Mouse (Mus musculus): ENCODE results near the gene Cyp2b13. TPM values are rescaled to one million over a fixed set of nuclear protein-coding genes. Genes with fewer than 3 reads are reported as not detected.
"Not testable (repeated sequence)": the region's sequence is repeated elsewhere in the genome, so short reads cannot be mapped to it uniquely, and the experiment has no call there.

The Cyp2b13 gene
- 1.8 and 3.4 TPM in 2 replicates for total RNA-seq (2021)
- long read RNA-seq, experiment 1, partial matches to known transcripts, result 0 of 1 reads
- long read RNA-seq, experiment 1, other reads (novel, unspliced or antisense), result 1 of 1 reads
- long read RNA-seq, experiment 2, result 0 reads

DNA sequence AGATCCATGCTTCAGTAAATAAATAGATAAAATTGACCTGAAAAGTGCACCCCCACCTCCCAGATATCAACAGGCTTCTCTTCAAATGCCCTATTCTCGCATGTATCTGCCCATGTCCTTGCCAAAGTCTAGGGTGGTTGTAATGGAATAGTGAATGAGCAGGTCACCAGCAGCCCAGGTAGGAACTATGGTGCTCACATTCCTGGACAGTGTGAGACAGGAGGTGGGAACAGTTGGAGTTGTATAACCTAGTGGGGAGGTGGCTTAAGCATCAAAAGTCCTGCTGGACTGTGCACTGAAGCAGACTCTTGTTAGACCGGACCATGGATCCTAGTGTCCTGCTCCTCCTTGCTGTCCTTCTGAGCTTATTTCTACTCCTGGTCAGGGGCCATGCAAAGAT, at the start of gene Cyp2b13:
TSS of gene Cyp2b13 (plus strand) at position 301 of the 400 bp plus-strand sequence.
- DNase-seq, result not testable (repeated sequence)

DNA sequence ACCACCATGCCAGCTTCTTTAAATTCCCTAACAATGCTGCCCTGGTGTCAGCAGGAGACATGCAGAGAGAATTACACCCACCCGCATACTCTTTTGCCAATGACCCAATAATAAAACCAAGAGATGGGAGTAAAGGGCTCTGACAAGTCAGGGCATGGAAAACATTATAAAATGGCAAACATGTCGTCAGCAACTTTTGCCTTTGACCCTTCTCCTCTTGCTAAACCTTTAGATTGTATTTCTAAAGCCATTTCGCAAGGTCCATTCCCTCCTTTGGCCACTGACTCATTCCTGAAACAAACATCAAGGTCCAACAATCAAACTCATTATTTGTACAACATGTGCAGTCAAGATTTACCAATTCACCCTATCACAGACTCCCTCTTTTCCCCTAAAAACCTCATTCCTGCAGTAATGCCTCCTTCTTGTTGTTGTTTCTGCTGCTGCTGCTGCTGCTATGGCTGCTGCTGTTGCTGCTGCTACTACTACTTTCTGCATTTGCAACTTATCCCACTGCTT, 41.4 kb upstream of the Cyp2b13 start:
- not testable (repeated sequence) for DNase-seq

DNA sequence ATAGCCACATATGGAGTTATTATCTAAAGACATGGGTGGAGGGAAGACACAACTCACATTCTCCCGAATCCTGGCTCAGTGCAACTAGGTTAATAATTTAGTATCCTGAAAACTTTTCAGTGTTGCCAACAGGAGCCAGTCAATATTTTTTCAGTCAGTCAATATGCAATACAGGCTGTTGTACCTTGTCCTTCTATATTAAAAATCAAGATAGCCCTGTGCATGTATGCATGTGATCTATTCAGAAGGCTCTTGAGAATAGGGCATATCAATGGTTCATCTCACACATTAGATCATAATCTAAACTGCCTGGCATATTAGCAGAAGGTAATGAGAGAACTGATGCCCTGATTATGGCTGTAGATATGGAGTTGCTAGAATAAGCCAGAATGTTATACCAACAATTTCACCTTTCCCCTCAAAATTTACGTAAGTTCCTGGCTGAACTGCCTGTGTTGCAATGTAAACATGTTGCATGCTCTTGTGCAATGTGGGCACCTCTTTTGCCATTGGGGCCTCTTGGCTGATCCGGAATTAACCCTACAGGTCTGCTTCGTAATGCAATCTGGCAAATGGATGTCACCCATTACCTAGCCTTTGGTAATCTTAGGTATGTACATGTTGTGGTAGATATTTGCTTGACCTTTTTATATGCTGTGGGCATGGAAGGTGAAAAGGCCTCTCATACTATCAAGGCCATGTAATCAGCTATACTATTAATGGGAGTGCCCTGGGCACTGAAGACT, 6.2 kb upstream of the Cyp2b13 start:
- not testable (repeated sequence) for DNase-seq

DNA sequence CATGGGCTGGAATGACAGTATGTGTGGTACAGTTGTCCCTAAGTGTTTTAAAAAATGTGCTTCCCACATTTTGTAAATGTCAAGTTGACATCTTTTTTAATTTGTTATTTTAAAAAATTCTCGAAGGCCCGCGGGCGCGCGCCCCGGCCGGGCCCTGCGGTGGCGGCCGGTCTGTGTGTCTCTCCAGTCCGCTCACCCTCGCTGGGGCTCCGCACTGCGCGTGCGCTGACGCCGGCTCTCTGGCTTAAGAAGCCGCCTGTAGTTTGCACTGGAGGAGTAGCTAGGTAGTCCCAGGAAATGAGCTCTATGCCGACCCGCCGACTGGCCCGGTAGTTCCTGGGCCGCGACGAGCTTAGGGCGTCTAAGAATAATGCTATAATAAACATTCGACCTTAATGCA, 10.4 kb downstream of the Cyp2b13 start:
- not testable (repeated sequence) for DNase-seq

DNA sequence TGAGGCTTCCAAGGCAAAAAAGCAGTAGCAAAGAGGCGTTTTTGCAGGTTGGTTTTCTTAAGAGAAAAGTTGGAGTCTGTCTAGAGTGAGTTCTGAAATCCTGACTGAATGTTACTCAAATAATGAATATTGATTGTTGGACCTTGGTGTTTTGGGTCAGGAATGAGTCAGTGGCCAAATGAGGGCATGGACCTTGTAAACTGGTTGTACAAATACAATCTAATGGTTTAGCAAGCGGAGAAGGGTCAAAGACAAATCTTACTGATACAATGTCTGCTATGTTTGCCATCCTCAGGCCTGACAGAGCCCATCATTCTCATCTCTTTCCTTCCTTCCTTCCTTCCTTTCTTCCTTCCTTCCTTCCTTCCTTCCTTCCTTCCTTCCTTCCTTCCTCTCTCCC, 21.3 kb downstream of the Cyp2b13 start:
- no peak for DNase-seq

DNA sequence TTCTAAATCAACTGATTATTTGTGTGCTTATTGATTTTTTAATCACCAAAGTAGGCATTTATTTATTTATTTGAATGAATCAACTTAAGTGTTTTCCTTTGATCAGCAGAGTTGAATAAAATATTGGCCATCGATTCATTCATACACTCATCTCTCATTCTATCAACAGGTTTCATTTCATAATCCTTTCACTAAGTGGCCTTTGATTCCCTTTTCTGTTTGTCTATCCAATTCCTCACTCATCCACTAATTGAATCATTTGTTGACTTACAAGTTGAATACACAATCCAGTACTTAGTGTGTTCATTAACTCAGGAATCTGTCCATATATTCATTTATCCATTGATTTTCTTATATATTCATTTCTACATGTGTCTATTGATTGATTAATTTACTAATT, 26.1 kb downstream of the Cyp2b13 start:
- DNase-seq, result no peak

DNA sequence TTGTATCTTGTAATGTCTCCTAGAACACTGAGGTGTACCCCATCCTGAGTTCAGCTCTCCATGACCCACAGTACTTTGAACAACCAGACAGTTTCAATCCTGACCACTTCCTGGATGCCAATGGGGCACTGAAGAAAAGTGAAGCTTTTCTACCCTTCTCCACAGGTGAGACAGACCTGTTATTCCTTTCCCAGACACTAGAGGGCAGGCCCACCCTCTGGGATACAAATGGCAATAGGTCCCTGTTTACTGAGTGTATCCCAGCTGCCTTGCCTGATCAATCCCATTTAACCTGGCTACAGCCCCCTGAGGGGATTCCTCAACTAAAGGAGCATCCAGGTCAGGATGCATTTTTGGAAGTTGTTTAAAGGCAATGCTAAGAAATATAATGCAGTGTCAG, 27.3 kb downstream of the Cyp2b13 start:
- not testable (repeated sequence) for DNase-seq

DNA sequence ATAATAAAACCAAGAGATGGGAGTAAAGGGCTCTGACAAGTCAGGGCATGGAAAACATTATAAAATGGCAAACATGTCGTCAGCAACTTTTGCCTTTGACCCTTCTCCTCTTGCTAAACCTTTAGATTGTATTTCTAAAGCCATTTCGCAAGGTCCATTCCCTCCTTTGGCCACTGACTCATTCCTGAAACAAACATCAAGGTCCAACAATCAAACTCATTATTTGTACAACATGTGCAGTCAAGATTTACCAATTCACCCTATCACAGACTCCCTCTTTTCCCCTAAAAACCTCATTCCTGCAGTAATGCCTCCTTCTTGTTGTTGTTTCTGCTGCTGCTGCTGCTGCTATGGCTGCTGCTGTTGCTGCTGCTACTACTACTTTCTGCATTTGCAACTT, 78.3 kb downstream of the Cyp2b13 start:
- not testable (repeated sequence) for DNase-seq

DNA sequence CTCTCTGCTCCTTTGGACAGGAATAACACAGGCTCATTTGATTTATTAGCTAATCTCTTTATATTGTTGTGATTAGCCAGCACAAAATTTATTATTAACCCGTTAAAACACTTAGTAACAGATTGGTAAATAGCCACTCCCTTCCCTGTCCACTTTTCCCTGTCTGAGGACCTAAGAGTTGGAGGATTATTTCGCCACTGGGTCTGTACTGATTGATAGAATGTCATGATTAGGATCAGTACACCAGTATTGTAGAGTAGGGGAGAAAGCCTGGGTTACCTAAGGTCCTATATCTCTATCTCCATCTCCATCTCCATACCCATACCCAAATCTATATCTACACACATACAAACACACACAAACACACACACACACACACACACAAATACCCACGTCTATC, 82.4 kb downstream of the Cyp2b13 start:
- not testable (repeated sequence) for DNase-seq

Other genes with a start within 250 kb of the Cyp2b13 start
- gene Cyp2s1, start 244.6 kb upstream of the Cyp2b13 start, total RNA-seq (2021), result 2.9 and 3.3 TPM in 2 replicates
- gene Cyp2b10, start 163.9 kb upstream of the Cyp2b13 start, total RNA-seq (2021), result 13.5 and 55.9 TPM in 2 replicates
- gene Cyp2b9, start 111.9 kb downstream of the Cyp2b13 start, total RNA-seq (2021), result 1.0 and 29.6 TPM in 2 replicates
- not detected in 2 replicates for gene Vmn1r184, start 198.8 kb downstream of the Cyp2b13 start, total RNA-seq (2021)
- gene Cyp2a4, start 245.7 kb downstream of the Cyp2b13 start, total RNA-seq (2021), result 7.0 TPM in 1 of 2 replicates, not detected in the other